Mouse (Mus musculus): Measurements from ENCODE around the gene Lix1l.
A peak's percentile ranks its signal among the peaks of the same experiment; 100 is the strongest.
"Not testable (repeated sequence)": the region's sequence is repeated elsewhere in the genome, so short reads cannot be mapped to it uniquely, and the experiment has no call there.

The Lix1l gene

DNA sequence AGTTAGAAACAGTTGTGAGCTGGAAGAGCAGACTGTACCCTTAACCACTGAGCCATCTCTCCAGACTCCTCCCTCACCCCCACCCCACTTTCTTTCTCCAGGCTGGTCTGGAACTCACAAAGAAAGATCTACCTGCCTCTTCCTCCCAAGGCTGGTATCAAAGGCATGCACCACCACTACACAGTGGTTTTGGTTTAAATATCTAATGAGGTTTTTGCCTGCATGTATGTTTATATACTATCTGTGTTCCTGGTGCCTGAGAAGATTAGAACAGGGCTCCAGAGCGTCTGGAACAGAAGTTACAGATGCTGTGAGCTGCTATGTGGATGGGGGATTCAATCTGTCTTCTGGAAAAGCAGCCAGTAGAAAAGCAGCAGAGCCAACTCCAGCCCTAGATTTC lies 33.1 kb downstream of the Lix1l start:
- no peak for DNase-seq (ENCODE audit: low spot score)

DNA sequence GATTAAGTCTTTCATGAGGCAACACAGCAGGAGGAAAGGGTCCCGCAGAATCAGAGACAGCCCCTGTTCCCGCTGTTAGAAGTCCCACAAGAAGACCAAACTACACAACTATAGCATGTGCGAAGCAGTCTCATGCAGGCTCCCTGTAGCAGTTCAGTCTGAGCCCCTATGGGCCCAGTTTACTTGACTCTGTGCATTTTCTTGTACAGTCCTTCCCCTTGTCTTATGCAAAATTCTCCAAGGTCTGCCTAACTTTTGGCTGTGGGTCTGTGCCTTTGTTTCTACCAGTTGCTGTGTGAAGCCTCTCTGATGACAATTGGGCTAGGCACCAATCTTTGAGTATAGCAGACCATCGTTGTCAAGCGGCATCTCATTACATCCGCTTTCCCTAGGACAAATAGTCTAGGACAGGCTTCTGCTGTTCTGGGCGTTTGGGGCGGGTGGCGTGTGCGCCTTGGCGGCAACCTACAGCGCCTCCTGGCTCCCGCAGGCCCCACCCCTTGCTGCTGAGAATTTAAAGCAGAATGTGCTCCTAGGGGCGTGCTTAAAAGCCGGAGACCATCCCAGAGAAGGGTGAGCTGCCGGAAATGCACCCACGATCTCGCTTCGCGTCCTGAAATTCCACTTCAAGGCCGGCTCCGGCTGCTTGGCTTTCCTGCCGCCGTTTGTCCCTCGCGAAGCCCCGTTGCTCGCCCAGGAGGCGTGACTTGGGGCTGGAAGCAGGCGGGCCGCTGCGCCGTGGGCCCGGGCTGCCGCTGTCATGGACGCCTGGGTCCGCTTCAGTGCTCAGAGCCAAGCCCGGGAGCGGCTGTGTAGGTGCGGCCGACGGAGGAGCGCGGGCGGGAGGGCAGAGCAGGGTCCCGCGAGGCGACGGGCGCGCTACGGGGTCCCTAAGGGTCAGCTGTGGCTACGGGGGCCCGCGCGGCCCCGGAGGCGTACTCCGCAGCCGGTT lies 34.3 kb downstream of the Lix1l start, which contains the start of the genes Pex11b and Gm42957:
Gene Pex11b, plus strand, starts transcription at position 449 of the 952 bp plus-strand sequence.
Gene Gm42957, plus strand, starts transcription at position 547 of the 952 bp plus-strand sequence.
- DNase-seq (ENCODE audit: low spot score): peak; percentile 60

DNA sequence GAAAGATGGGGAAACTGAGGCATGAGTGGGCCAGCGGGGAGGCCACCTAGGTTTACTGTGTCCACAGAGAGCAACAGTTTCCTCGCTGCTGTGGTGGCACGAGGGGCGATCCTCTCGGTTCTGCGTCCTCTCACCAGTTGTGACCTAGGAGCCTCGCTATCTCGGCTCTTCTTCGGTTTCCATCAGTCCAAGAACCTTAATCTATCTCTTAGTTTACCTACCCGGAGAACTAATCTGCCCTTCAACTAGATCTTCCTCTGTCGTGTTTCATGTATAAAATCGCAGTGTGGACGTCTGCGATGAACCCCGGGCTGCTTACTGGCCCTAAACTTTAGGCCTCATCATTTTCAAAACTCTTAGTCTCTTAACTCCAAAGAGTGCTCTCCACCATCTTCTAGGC lies 35.0 kb downstream of the Lix1l start:
- no peak for DNase-seq (ENCODE audit: low spot score)

DNA sequence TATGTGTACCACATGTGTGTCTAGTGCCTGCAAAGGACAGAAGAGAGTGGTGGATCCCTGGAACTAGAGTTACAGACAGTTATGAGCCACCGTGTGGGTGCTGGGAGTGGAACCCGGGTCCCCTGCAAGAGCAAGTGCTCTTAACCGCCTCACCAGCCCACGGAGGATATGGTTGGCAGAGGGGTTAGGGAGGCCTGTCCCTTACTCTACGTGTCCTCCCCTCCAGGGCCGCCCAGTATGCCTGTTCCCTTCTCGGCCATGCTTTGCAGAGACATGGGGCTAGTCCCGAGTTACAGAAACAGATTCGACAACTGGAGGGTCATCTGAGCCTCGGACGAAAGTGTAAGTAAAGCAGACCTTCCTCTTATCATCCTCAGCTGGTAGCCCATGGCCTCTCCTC lies 35.5 kb downstream of the Lix1l start:
- no peak for DNase-seq (ENCODE audit: low spot score)

DNA sequence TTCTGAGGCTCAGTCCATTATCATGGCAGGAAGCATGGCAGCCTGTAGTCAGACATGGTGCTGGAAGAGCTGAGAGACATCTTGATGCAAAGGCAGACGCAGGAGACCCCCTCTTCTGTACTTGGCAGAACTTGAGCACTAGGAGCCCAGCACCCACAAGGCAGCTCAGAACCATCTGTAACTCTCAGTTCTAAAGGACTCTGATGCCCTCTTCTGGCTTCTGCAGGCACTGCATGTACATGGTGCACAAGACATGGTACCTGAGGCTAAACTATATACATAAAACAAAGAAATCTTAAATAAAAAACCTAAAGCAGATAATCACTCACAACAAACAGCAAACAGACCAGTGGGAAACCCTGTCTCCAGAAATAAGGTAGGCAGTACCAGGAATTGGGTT lies 38.3 kb downstream of the Lix1l start:
- DNase-seq (ENCODE audit: low spot score): no peak

DNA sequence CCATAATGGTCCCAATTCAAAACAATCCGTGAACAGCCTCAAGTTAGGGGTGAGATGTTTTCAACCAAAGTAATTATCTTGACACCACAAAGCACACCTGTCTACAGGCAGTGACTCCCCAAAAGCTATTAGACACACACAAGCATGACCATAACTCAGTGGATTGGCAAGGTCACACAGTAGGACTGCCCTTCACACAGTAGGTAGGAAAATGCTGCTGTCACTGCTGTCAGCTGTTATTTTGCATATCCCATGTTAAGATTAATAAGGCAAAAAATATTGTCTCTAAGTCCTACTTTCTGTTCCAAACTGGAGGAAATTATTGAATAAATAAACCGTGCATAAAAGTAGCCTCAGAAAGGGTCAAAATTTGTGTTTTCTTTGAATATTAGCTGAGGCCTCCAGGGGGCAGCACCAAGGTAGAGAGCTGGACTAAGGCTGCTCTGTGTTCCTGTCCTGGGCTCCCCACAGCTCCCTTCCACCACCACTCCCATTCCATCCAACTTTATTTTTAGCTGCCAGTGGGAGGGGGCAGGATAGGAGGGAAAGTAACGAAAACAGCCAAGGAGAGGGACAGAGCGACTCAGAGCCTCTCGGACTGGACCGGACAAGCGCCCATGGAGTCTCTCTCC lies 44.2 kb downstream of the Lix1l start, which contains the start of gene Itga10:
Gene Itga10, plus strand, starts transcription at position 567 of the 632 bp plus-strand sequence.
- no peak for DNase-seq (ENCODE audit: low spot score)

DNA sequence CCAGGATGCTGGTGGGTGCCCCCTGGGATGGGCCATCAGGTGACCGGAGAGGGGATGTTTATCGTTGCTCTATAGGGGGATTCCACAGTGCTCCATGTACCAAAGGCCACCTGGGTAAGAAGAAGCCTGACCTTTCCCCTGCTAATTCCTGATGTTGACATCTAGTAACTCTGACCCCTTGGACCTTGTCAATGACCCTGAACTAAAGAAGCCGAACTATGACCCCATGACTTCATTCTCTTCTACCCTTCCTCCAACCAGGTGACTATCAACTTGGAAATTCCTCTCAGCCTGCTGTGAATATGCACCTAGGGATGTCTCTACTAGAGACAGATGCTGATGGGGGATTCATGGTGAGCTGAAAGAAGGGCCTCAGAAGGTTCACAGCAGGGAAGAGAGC lies 46.4 kb downstream of the Lix1l start:
- no peak for DNase-seq (ENCODE audit: low spot score)

DNA sequence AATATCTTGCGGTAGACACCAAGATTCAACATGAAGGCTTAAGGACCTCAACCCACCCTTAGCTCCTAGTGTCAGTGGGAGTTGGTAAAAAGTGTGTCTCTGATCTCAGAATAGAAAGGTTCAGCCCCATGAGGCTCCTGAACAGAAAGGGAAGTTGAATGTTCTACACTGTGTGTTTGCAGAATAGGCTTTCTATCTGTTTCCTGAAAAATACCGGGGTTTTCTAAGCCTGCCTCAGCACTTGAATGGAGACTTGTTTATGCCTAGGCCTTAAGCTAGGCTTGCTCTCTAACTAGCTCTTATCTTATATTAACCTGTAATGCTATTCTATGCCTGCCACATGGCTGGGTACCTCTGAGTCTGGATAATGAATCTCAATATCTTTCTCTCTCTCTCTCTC lies 60.0 kb downstream of the Lix1l start:
- DNase-seq (ENCODE audit: low spot score): no peak

DNA sequence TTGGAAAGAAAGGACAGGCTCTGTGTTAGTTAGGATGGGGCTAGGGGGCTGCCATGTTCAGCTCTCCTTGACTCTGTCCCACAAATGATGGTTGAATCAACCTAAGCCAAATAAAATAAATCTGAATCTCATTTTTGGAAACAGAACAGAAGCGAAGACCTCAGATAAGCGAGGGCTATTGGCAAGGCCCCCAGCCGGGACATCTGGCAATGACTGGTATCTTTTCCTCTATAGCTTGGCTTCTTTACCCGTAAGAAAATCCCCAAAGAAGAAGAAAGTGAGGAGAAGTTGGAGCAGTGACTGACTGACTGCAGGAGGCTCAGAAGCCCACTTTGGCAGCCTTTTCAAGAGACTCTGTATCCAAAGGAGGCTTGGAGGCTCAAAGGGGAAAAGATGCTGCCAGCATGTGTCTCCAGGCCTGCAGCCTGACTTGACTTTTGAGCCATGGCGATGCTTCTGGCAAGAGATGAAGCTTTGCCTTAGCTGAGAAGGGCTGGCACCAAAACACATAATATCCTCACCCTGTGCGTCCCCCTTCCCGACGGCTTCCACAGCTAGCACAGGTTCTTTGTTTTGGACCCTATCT lies 61.9 kb downstream of the Lix1l start:
- DNase-seq (ENCODE audit: low spot score): no peak

DNA sequence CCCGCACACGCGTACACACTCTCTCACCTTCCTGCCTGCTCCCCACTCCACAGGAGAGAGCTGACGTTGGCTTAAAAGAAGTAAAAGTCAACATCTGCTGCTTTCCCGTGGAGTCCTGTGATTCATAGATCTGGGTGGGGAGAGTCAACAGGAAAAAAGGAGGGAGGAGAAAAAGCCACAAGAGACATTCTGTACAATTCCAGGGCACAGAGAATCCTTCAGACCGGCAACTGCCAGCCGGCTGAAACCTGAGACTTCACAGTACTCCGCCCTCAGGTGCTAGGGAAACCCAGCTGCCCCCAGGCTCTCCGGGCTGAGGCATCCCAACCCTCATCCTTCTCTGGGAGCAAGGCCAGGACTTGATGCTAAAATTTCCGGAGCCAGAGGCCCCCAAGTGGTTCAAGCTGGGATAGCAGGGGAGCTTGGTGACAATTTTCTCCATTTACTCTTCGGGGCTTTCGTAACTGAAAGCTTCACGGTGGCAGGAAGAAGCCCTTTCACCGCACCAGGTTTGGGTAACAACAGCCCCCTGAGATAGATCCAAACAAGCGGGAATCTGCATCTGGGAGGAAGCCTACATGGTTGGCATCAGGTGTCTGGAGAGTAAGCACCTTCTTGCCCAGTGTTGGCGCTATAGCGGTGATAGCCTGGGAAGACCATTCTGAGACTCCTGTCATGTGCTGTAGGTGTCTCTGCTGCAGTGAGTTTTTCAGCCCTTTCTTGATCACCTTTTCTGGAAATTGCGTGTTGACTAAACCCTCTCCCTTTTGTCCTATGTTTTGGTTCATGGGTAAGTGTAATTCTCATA lies 62.7 kb downstream of the Lix1l start:
- DNase-seq (ENCODE audit: low spot score): peak; percentile 39

DNA sequence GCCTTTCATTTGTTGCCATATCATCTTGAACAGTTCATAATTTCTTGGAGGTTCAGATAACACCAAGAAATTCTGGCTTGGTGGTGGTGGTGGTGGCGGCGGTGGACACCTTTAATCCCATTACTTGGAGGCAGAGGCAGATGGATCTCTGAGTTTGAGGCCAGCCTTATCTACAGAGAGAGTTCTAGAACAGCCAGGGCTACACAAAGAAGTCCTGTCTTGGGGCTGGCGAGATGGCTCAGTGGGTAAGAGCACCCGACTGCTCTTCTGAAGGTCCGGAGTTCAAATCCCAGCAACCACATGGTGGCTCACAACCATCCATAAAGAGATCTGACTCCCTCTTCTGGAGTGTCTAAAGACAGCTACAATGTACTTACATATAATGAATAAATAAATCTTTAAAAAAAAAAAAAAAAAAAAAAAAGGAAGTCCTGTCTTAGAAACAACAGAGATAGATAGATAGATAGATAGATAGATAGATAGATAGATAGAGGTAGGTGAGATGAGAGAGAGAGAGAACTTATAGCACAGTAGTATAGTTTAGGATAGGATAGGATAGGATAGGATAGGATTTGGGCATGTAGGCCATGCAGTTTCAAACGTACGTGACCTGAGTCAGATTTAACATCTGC lies 64.9 kb downstream of the Lix1l start:
- DNase-seq (ENCODE audit: low spot score): not testable (repeated sequence)

DNA sequence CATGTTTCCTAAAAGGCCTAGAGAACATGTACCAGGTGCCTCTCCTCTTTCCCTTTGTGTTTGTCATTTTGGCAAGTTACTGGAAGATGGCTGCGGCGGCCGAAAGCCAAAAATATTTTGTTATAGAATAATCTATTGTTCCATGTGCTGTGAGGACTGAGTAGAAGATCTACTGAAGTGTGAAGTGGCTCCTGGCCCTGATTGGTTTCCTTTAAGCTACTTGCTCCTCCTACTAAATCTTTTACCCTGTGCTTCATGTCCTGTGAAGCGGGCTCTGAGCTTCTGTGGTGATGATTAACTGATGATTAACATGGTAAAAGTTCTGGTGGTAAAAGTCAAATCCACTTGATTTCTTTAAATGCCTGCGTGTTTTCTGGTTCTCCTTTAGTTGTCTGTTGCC lies 66.0 kb downstream of the Lix1l start:
- no peak for DNase-seq (ENCODE audit: low spot score)

DNA sequence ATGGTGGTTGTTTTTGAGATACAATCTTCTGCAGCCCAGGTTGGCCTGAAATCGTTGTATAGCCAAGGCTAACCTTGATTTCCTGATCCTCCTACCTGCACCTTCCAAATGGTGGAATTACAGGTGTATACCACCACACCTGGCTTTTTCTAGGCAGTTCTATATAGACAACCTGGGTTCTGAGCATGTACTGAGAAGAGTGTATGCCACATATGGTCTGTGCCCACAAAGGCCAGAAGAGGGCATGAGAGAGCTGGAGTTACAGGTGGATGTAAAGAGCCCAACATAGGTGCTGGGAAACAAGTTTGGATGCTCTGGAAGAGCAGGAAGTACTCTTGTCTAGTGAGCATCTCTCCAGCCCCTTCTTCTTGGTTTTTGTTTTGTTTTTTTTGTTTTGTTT lies 66.4 kb downstream of the Lix1l start:
- no peak for DNase-seq (ENCODE audit: low spot score)

DNA sequence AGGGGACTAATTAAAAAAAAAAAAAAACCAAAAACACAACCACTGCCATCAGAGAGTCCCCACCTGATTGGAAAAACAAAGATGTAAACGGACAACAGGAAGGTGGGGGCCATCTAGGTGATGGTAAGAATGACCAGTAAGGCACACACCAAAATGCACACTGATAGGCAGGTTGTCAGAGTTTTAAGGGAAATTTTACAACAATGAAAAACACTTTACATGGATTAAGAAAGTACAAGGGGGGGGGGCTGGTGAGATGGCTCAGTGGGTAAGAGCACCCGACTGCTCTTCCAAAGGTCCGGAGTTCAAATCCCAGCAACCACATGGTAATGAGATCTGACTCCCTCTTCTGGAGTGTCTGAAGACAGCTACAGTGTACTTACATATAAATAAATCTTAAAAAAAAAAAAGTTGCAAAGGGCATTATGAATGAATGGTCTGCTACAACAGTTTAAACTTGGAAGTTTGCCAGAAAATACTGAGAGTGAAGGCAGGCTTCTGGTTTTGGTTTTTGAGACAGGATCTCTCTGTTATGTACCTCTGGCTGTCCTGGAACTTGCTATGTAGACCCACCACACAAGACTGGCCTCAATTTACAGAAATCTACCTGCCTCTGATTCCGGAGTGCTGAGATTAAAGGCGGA lies 67.6 kb downstream of the Lix1l start:
- DNase-seq (ENCODE audit: low spot score): no peak

DNA sequence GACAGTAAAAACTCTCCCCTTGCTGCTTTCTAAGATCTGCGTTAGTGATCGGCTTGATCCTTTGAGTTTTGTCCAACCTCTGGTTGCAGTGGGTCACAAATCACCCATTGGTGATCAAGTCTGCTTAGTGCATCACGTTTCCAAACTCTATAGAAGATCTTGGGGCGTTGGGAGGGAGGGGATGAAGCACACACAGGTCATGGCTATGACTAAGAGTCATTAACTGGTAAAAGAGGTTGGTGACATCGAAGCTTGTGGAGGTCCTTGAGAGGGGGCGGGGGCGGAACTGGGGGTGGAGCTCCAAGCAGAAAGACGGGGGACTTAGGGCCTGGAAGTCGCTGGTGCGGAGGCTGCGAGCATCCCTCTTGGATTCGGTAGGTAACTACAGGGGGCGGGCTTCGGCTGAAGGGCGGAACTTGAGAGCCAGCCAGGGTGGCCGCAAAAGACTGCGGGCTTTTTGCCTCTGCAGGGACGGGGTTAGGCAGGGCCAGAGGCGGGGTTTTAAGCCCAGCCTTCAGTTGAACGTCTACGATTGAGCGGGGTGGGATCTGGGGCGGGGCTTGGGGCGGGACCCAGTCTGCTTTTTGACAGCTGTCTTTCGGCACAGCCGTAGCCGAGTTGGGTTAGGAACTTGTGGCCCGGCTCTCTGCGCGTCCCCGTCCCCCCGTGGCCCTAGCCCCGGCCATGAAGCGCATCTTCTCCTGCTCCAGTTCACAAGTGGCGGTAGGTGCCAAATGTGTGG lies 68.9 kb downstream of the Lix1l start, which contains the start of gene Ankrd35:
Gene Ankrd35, plus strand, starts transcription at position 405 of the 742 bp plus-strand sequence.
- DNase-seq (ENCODE audit: low spot score): no peak

DNA sequence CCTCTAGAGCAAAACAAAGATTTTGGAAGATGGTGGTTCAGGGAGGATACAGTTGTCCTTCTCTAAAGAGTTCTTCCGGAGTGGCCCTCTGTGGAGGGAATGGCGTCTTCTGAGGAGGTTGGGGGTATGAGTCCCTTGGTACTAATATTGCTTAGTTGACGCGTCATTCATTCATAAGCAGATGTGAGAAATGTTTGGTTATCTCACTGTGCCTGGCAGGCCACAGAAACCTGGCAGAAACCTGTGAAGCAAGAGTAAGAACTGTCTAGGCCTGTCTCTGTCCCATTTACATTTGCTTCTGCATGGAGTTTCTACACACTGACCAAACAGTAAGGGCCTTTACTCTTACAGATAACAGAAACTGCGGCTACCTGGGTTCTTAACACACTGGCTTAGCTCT lies 70.6 kb downstream of the Lix1l start:
- DNase-seq (ENCODE audit: low spot score): no peak

DNA sequence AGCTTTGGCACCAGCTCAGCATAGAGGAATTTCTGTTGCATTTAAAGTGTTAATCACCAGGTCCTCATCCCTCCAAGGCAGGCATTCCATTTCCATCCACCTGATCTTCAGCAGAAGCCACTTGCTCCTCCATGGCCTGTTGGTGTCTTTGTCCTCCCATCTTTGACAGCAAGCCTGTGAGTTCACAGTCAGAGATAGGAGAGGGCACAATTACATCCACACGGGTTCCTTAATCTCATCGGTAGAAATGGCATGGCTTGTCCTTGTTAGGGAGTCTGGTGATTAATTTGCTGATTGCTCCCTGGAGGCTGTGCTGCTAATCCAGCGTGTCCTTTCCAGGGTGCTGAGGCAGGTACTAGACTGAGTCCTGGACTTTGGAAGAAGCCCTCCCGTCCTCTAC lies 72.6 kb downstream of the Lix1l start:
- no peak for DNase-seq (ENCODE audit: low spot score)

DNA sequence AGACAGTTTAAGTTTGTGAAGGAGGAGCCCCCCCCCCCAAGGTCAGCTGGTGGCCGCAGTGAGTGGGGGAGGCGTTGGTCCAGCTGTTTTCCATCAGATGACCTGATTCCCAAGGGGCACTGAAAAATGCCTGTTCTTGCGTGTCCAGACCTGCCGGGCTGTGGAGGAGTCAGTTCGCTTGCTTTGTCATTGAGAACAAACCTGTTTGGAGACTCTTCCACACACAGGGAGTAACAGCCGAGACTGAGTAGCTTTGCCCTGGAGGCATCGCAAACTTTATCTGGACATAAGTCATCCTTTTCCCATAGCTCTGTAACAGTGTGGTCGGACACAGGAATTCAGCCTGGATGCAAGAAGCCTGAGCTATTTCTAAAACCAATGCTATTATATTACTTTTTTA lies 73.5 kb downstream of the Lix1l start:
- DNase-seq (ENCODE audit: low spot score): no peak

DNA sequence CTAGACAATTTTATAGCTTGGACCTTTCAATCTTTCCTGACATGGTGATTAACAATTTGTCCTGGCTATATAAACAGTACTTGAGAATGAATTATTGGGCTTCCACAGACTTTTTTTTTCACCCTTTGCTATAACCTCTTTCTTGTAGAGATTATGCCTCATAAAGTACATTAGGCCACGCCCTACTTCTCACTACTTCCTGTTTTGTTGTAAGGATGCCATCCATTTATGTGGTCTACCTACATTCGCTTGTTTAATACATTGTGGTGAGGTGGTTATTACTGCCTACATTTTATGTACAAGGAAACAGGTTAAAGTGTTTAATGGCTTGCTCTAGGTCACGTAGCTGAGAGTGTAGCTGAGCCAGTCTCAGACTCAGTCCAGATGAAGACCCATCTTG lies 74.2 kb downstream of the Lix1l start:
- DNase-seq (ENCODE audit: low spot score): no peak

DNA sequence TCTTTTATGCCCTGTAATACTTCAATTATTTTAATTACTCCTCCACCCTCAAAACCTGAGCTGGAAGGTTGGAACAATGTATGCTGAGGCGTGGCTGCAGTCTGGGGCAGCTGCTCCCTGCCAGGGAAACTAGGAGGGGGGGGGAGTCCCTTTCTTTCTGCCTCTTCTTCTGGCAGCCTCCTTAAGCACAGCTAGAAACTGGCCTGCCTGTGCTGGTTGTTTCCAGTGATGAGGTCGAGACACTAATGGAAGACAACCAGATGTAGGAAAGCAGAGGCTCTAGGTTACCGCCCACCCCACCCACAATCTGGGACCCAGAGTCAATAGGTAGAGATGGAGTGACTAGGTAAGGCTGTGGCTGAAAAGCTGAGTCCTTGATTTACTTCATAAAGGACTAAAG lies 74.7 kb downstream of the Lix1l start:
- DNase-seq (ENCODE audit: low spot score): no peak

Measured in urinary bladder, postnatal 10 days (tissue).